In genomic region chr4:59224889-59225288, GRCm38 (mm10) we compare ENCODE assay signal across 14 mouse cellular contexts. TPM values are rescaled to one million over a fixed set of nuclear protein-coding genes. Genes with fewer than 3 reads are reported as not detected.
DNase-seq lines count a peak whose midpoint lies in the region; ATAC-seq and TF ChIP-seq lines count a peak whose summit lies in the region.
"Had no signal": no experiment of that assay in that cellular context is flagged by ENCODE, and none has a peak within 500 bp of the region (broad histone marks: within the 10 kb centered on the region; RNA-seq: fewer than 3 reads in every experiment).

No protein-coding gene starts in this region.

- intact Hi-C loops in heart, adult 2 months (cut with DNase I), result no loop called here

- H3K4me2 ChIP-seq in midbrain, embryonic 14.5 days (ENCODE audit: low read length), result no peak overlapping the region
- H3K4me2 ChIP-seq: hindbrain, embryonic 14.5 days; liver, embryonic 15.5 days had no signal

- peaks cover 17% of the 10 kb centered on the region for H3K4me1 ChIP-seq in heart, adult 2 months (ENCODE audit: control insufficient read depth, insufficient read depth, low read length)
- H3K4me1 ChIP-seq in embryonic fibroblast, embryonic 13.5 days (ENCODE audit: control insufficient read depth, insufficient read depth, low read length), result 0 out of 2 replicates have a peak, but pooled peaks cover 5% of the 10 kb centered on the region
- H3K4me1 ChIP-seq in midbrain, embryonic 14.5 days (ENCODE audit: control insufficient read depth, insufficient read depth, low read length), result no peaks in the 10 kb centered on the region

- H3K79me2 ChIP-seq in heart, adult 2 months (replicated peaks; ENCODE audit: control insufficient read depth, insufficient read depth, low read length), result no peaks in the 10 kb centered on the region
- H3K79me2 ChIP-seq in C2C12 (ENCODE audit: control insufficient read depth, insufficient read depth), result peaks cover 20% of the 10 kb centered on the region

- H3K9ac ChIP-seq in heart, adult 2 months (ENCODE audit: low read depth, low read length), result no peak overlapping the region
- H3K9ac ChIP-seq in midbrain, embryonic 14.5 days (replicated peaks; ENCODE audit: low read length), result no peak overlapping the region
- H3K9ac ChIP-seq: hindbrain, embryonic 14.5 days; liver, embryonic 15.5 days had no signal

- H3K27me3 ChIP-seq in heart, adult 2 months (ENCODE audit: control insufficient read depth, insufficient read depth, low read length), result no peaks in the 10 kb centered on the region
- no peaks in the 10 kb centered on the region for H3K27me3 ChIP-seq in C2C12 (ENCODE audit: control insufficient read depth, insufficient read depth, insufficient read length)
- no peaks in the 10 kb centered on the region for H3K27me3 ChIP-seq in midbrain, embryonic 14.5 days (ENCODE audit: control insufficient read depth, insufficient read depth, low read length)
- H3K27me3 ChIP-seq: liver, embryonic 15.5 days had no signal

- H3ac ChIP-seq in C2C12 (ENCODE audit: control insufficient read depth, insufficient read length, low read depth), result no peak overlapping the region

- peak; percentile 46 to 52 for DNase-seq in heart, adult 2 months
- no peak for DNase-seq in heart, postnatal 4 days
- DNase-seq in induced T-regulatory cell, adult 2 months (ENCODE audit: low read depth), result peak; percentile 49
- no peak for DNase-seq in midbrain, embryonic 14.5 days
- DNase-seq in layer of hippocampus, adult 9-10 months (ENCODE audit: low spot score), result no peak
- DNase-seq in frontal cortex, adult 2 months (ENCODE audit: extremely low spot score in 1 of 2, low spot score in 1 of 2), result no peak
- DNase-seq: cerebellum, adult 2 months; embryo, embryonic 11 days; right cerebral cortex, postnatal 14 days had no signal

- 44% methylated on average over 4 of the region's 4 CpGs for WGBS in heart, adult 2 months
- WGBS in midbrain, embryonic 14.5 days, result 95% methylated on average over 4 of the region's 4 CpGs

- no peak for TF ChIP-seq CTCF in heart, adult 2 months (IDR thresholded peaks at IDR 0.05)
- no peak for TF ChIP-seq CTCF in C2C12 (IDR thresholded peaks at IDR 0.05; ENCODE audit: control insufficient read depth, insufficient read depth, insufficient read length)
- no peak for TF ChIP-seq CTCF in embryonic fibroblast, embryonic 13.5 days (IDR thresholded peaks at IDR 0.05; ENCODE audit: borderline replicate concordance, insufficient read depth, low read length)

- no peak overlapping the region for H3K4me3 ChIP-seq in heart, adult 2 months
- H3K4me3 ChIP-seq in C2C12 (ENCODE audit: insufficient read depth, poor library complexity, severe bottlenecking), result no peak overlapping the region
- no peak overlapping the region for H3K4me3 ChIP-seq in embryonic fibroblast, embryonic 13.5 days (ENCODE audit: insufficient read depth, low read length)
- no peak overlapping the region for H3K4me3 ChIP-seq in midbrain, embryonic 14.5 days (replicated peaks; ENCODE audit: low read depth, low read length)
- H3K4me3 ChIP-seq: liver, embryonic 15.5 days had no signal

- TF ChIP-seq EP300 in heart, adult 2 months (IDR thresholded peaks at IDR 0.05; ENCODE audit: insufficient read depth, low read depth, low read length), result 0 out of 2 replicates have a peak, but pooled peaks have one; percentile 33

- peak overlapping the region; percentile 15; the same call in 1 of the 2 replicates for H3K27ac ChIP-seq in heart, adult 2 months
- H3K27ac ChIP-seq in embryonic fibroblast, embryonic 13.5 days (ENCODE audit: insufficient read depth, low read length), result peak overlapping the region; percentile 12; the same call in 1 of the 2 replicates
- no peak overlapping the region for H3K27ac ChIP-seq in midbrain, embryonic 14.5 days (replicated peaks; ENCODE audit: low read depth, low read length)
- H3K27ac ChIP-seq: hindbrain, embryonic 14.5 days; liver, embryonic 15.5 days; macrophage had no signal

- H3K36me3 ChIP-seq in heart, adult 2 months (ENCODE audit: control insufficient read depth, insufficient read depth, low read length), result peaks cover 11% of the 10 kb centered on the region
- H3K36me3 ChIP-seq in C2C12 (ENCODE audit: control insufficient read depth, insufficient read depth), result peaks cover 74% of the 10 kb centered on the region
- H3K36me3 ChIP-seq in midbrain, embryonic 14.5 days (ENCODE audit: control insufficient read depth, insufficient read depth, low read length), result peaks cover 26% of the 10 kb centered on the region

- no peak for ATAC-seq in midbrain, embryonic 14.5 days (ENCODE audit: low FRiP score, low TSS enrichment)

- no peak for TF ChIP-seq POLR2A in heart, adult 2 months (IDR thresholded peaks at IDR 0.05; ENCODE audit: insufficient read depth, low read depth, low read length)
- TF ChIP-seq POLR2A in embryonic fibroblast, embryonic 13.5 days (IDR thresholded peaks at IDR 0.05; ENCODE audit: low read depth, low read length), result no peak

- no peaks in the 10 kb centered on the region for H3K9me3 ChIP-seq in midbrain, embryonic 14.5 days (ENCODE audit: control insufficient read depth, low read length)
- H3K9me3 ChIP-seq: liver, embryonic 15.5 days had no signal

- H3K79me3 ChIP-seq in C2C12 (ENCODE audit: low read depth), result no peaks in the 10 kb centered on the region

TF ChIP-seq in C2C12, 6 proteins besides CTCF, POLR2A, EP300 and RAD21:
- peak; percentile 81 for TF ChIP-seq MAX (IDR thresholded peaks at IDR 0.05)
- no peak for TF ChIP-seq USF1 (IDR thresholded peaks at IDR 0.05; ENCODE audit: low read depth)

RNA-seq across cellular contexts. Expression of gene Ugcg, which starts 35.8 kb away (rescaled TPM):
- total RNA-seq in heart, adult 2 months (2021), result 10 to 100 TPM; 13.3 to 15.6 TPM
- 10.0 and 17.9 TPM in 2 replicates for polyA plus RNA-seq in heart, adult 2 months (2012; rRNA removed)
- total RNA-seq in heart, postnatal 4 days (2021), result 10 to 100 TPM; 26.8 to 29.2 TPM
- polyA plus RNA-seq in C2C12 (2012; fragmentation: generic; extraction: Trizol), result 34.5 TPM
- polyA plus RNA-seq in embryonic fibroblast, embryonic 13.5 days (2011; ENCODE audit: insufficient read length, low read depth, missing spikeins), result 87.0 and 107 TPM in 2 replicates
- polyA plus RNA-seq in midbrain, embryonic 14.5 days (2014; fragmentation: Nextera tagmentation; extraction: Ambion mirVana), result 27.4 and 37.5 TPM in 2 replicates
- 63.7 TPM in 2 replicates for polyA plus RNA-seq in frontal cortex, adult 2 months (2012; rRNA removed)

Comparison
In these comparisons a context has a peak if more than half of its experiments do, and no peak if none do; other contexts are left out.
1. DNase-seq: peak in heart, adult 2 months (2 of 2) and induced T-regulatory cell, adult 2 months (single experiment); none in heart, postnatal 4 days (single experiment), midbrain, embryonic 14.5 days (single experiment), layer of hippocampus, adult 9-10 months (single experiment) and frontal cortex, adult 2 months (0 of 2).